Mouse (Mus musculus) ovary, postnatal 14 days (tissue): ENCODE results near the gene Yipf7.

ENCODE experiments used
- DNase-seq: peaks from one replicate; pipeline ENCODE4 v3.0.0; 2022; ENCODE audit warnings: low spot score

Yipf7 gene

DNA sequence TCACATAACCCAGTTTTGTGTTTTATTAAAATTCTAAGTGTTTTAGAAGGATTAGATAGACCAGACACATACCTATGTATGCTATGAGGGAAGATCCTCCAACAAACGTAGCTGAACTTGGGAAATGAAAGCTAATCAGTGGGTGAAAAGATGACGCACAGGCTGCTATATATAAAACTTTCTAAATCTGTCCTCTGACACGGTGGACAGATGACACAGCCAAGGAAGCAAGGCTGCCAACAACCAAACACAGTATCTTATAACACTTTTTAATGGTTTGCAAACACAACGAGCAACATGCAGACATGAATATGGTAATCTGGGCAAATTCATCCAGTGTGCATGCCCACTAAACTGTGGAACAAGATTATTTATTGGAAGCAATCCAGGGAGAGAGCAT lies at the start of gene Yipf7:
Yipf7 (minus strand) TSS at position 160 of the 400 bp plus-strand sequence.
- no peak for DNase-seq

DNA sequence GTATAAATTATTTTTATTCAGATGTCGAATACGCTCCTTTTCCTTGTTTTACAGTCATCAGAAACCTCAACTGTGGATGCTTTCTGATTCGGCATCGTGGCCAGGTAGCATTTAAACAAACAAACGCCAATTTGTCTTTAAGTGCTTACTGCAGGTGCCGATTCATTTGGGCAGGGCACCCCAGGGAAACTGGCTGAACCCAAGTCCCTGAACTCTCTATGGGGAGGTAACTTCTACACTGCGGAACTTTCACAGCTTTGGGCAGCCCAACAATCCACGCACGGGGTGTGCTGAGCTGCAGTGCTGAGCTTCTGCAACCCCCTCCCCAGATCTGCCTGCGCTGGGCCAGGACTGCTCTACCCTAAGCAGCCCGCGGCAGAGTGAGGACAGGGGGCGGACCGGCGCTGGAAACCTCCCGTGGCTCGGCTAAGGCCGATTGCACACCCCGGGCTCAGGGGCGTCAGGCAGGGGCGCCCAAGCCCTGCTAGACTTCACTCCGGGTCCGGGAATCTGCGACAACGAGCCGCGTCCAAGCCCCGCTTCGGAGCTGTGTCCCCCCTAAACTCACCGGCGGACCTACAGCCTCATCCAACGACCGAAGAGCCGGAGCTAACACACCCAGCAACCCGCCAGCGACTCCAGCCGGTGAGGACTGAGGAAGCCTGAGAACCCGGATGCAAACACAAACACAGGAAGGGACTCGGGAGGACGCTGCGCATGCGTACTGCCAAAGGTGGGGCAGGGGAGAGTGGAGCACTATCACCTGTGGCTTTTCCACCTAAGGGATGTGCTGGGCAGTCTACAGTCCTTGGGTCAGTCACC lies 49.4 kb upstream of the Yipf7 start, which contains the start of gene Gnpda2:
Gnpda2 (minus strand) TSS at position 701 of the 822 bp plus-strand sequence.
- DNase-seq, result peak; percentile 69

DNA sequence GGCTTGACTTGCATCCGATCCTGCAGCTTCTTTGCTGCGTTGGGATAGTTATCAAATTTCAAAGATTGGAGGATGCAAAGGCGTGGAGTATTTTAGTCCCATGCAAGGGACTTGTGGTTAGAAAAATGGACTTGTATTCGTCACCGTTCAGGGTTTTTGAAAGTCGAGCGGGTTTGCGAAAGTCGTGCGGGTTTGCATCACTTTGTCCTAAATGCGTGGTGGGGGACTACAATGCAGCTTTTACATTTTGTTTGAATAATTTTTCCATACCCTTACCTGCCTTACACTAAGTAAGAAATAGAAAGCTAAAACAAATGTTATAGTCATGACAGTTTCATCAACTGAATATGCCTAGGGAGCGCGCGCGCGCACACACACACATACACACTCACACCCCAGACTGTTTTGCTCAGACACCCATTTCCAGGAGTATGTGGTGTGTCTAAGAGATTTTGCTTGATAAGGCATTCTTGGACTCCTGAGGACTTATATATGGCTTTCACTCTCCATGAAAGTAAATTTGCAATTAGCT lies 15.0 kb upstream of the Yipf7 start:
- DNase-seq, result no peak

DNA sequence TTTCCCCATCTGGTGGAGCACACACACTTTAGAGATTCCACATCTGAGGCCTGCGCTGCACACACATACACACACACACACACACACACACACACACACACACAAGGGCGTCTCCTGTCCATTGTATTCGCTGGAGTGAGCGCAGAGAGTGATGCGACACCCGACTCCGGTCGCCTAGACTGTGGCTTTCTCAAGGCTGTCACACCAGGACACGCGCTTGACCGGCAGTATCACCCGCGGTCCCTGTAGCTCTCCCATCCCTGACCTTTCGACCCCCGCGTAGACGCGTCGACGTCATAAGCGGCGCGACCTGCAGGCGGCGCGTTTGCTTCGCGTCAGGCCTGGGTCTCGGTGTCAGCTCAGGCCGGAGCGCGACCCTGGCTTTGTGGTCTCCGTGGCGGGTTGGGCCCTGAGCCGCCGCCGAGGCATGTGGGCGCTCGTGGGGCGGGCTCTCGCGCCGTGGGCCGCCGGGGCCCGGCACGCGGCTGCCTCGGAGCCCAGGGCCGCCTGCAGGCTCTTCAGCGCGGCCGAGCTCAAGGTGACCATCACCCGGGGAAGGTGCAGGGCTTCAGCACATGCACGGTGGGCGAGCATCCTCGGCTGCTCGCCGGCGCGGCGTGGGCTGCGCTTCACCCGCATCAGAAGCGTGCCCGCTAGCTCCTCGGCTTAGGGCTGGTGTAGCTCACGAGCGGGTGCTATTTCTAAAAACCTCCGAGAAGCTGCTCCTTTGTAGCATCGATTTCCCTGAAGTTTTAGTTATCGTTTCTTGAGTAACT lies 14.4 kb upstream of the Yipf7 start, which contains the start of gene Guf1:
Guf1 (plus strand) TSS at position 296 of the 776 bp plus-strand sequence.
- peak; percentile 96 for DNase-seq

DNA sequence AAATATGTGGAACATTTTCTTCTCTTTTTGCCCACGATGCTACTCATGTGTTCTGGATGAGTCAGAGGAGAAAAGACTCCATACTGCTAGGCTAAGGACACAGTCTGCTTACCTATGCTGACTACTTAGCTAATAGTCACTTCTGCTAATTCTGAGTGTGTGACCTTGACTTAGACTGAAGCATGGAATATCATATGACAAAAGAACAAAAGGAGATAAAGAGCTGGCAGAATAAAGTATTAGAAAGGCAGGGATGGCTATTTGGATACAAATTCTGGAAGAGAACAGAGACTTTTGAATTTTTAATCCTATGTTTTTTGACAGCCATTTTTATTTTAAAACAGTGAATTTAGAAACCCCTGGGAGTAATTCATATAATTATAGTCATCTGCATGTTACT lies 768 bp downstream of the Yipf7 start:
- no peak for DNase-seq

DNA sequence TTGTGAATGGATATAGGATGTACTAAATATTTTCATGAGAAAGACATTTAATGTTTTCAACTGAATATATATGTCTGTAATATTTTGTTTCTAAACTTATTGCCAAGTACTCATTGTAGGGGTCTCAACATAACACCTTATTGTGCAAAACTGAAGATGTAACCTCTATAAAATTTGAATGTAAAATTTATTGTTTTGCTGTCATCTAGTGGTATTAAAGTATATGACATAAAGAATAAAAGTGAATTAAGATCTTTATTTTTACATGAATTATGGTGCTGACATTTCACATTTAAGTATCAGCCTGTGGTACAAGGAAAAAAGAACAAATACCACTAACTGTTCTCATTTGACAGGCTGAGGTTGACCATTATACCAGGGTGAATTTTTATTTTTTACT lies 18.5 kb downstream of the Yipf7 start:
- DNase-seq, result no peak

DNA sequence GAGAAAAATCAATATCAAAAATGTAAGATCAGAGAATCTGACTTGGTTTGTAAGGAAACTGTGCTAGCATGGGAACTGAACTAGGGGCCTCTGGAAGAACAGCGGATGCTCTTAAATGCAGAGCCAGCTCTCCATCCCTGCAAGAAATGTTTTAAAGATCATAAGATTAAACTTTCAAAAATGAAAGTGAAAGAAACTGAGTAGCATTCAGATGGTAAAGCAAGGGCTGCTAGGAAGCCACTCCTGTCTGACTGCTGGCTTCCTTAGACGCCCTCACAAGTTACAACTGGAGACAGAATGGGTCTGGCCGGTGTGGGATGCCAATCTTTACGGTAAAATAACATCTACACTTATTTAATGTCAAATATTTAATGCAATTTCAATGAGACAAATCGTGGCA lies 20.4 kb downstream of the Yipf7 start:
- no peak for DNase-seq

DNA sequence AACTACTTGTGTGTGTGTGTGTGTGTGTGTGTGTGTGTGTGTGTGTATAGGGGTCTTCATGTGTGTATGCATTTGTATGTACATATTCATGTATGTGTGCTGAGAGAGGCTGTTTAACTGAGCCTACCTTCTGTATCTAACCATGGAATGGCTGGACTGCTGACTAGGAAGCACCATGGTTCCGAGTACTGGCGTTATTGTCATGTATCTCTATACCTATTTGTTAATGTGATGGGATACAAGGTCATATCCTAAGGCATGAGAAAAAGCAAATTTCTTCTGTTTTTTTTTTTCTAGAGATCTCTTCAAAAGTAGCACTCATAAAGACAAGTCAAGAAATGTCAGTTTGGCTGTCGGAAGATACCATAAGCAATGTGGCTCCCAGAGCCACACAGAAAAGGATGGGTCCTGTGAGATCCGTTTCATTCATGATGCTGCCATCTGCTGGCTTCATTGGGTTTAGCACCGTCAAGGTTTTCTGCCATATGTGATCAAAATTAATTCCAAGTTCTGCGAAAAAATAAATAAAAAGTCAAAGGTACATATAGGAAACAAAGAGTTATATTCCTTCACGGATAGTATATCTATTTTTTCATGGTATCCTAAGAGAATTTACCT lies 21.7 kb downstream of the Yipf7 start:
- DNase-seq, result peak; percentile 35

DNA sequence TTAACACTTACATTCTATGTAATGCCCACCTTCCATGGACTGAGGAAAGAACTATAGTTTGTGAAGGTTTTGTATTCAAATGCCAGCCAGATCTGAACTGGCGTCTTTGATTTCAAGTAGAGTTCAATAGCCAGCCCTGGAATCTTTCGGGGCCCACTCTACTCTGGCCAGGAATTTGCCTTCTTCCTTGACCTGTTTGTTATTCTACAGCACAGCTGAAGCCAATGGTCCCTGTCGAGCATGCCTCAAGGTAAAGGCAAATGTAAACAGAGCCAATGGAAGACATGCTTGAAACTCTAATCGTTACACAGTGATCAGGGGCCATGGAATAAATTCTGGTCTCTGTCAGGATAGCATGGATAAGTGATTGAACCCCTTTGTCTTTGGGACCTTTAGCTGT lies 30.2 kb downstream of the Yipf7 start:
- no peak for DNase-seq

DNA sequence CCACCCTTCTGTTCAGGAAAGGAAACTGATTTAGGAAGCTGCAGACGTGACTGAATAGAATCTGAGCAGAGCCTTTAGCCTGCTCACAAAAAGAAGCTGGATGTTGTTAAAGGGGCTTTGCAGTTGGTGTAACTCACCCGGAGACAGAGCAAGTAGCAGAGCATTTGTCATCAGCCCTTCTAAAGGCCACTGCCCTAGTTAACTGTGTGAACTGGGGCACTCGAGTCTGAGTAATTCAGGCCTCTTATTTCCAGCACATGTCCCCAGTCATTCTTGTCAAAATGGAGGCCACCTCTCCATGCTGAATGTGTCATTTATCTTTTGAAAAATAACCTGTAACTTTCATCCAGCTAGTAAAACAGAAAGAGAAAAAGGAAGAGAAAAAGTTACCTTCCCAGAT lies 30.8 kb downstream of the Yipf7 start:
- no peak for DNase-seq

DNA sequence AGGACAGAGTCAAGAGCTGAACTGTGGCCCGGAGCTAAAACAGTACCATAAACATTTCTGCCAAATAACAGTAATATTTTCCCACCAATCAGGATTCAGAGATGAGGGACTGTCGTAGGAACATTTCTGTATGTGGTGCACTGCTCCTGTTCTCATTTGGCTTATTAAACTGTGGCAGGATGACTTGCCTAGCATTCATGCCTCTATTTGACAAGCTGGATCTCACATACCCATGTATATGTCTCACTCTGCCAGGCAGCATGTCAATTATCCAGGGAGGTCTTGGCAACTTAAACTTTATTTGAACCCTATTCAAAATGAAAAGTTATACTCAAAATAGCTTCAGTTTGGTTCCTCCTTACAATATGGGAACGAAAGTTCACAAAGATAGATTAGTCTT lies 35.4 kb downstream of the Yipf7 start:
- DNase-seq, result no peak

DNA sequence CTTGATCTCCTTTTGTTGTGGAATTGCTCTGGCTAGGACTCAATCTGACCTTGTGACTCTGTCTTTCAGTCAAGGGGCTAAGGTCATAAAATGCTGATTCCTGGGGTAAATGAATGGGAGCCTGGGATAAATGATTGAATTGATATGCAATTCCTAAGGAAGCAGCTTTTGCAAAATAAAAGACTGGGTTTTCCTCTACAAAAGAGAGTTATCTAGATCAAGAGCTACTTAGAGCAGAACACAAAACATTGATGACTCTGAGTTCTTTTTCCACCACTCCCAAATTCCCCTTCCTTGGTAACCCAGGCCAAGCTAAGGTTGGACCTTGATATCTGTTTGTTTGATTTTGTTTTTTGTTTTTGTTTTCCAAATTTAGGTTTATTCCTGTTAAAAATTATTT lies 53.4 kb downstream of the Yipf7 start:
- DNase-seq, result no peak

DNA sequence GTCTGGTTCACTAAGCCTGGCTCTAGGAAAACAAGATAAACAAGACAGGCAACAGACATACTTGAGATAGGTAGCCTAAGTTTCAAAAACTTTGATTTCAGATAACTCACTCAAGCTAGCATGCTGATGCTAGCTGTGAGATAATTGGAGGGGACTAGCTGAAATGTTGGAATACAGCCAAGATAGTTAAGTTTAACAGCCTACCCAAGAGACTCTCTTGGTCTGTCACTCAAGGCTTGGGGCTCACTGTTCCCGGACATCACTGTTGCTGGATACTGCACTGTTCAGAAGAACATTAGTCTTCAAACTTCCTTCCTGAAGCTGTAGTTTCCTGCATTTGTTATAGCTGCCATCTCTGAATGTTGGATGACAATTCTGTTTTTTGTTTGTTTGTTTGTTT lies 74.9 kb downstream of the Yipf7 start:
- no peak for DNase-seq
